Mouse (Mus musculus) stomach, embryonic 15.5 days (tissue): ENCODE data around the gene Gzmb. TPM values are rescaled to one million over a fixed set of nuclear protein-coding genes. Genes with fewer than 3 reads are reported as not detected.
"Not testable (repeated sequence)": the region's sequence is repeated elsewhere in the genome, so short reads cannot be mapped to it uniquely, and the experiment has no call there.

Source experiments
- ATAC-seq: fragments of 200-750 bp; cut with Nextera tagmentation; 2 replicates; pipeline ENCODE4 v1.8.0; 2017; ENCODE audit warnings: low read depth, moderate number of reproducible peaks, moderate TSS enrichment; ENCODE audit not compliant: insufficient read depth, low FRiP score
- H3K27ac ChIP-seq: fragments of 300-500 bp; sonication (generic); 2 replicates; pipeline ENCODE4 v1.5.1; 2015; ENCODE audit warnings: mild to moderate bottlenecking, inconsistent platforms
- H3K27me3 ChIP-seq: fragments of 300-500 bp; sonication (generic); replicated peaks from 2 replicates; pipeline ENCODE4 v1.6.1; 2015; ENCODE audit warnings: inconsistent platforms
- H3K36me3 ChIP-seq: fragments of 300-500 bp; sonication (generic); 2 replicates; pipeline ENCODE4 v1.6.1; 2015; ENCODE audit warnings: inconsistent platforms
- H3K4me1 ChIP-seq: fragments of 300-500 bp; sonication (generic); 2 replicates; pipeline ENCODE4 v1.6.1; 2015; ENCODE audit warnings: inconsistent platforms
- H3K4me2 ChIP-seq: fragments of 300-500 bp; sonication (generic); 2 replicates; pipeline ENCODE4 v1.6.1; 2015; ENCODE audit warnings: mild to moderate bottlenecking, inconsistent platforms
- H3K4me3 ChIP-seq: fragments of 300-500 bp; sonication (generic); replicated peaks from 2 replicates; pipeline ENCODE4 v1.5.1; 2015; ENCODE audit warnings: inconsistent platforms
- H3K9ac ChIP-seq: fragments of 300-500 bp; sonication (generic); 2 replicates; pipeline ENCODE4 v1.6.1; 2015; ENCODE audit warnings: inconsistent platforms
- H3K9me3 ChIP-seq: fragments of 300-500 bp; sonication (generic); 2 replicates; pipeline ENCODE4 v1.6.1; 2016; ENCODE audit warnings: inconsistent platforms
- WGBS: fragments of 180-500 bp; shearing (Covaris S2); methylation state at CpG from one replicate; pipeline ENCODE4 v1.1.7; 2015; 5-methylcytosine and 5-hydroxymethylcytosine counted together
- polyA plus RNA-seq: library from polyadenylated mRNA; unstranded; fragments of >200 nt; fragmentation: Nextera tagmentation; extraction: Ambion mirVana; gene quantifications from 2 replicates; pipeline ENCODE4 v1.2.1, GENCODE M21; 2015

Gzmb gene
- polyA plus RNA-seq, 1 experiment from 2014 or later, result 1.0 TPM

GRCm38 (mm10) chr14:56283816-56284215, 21.8 kb upstream of the Gzmb start:
- no peak overlapping the region for H3K4me2 ChIP-seq
- ATAC-seq, result no peak
- no peak overlapping the region for H3K9ac ChIP-seq
- H3K4me1 ChIP-seq, result no peaks in the 10 kb centered on the region
- no peaks in the 10 kb centered on the region for H3K36me3 ChIP-seq
- H3K27me3 ChIP-seq, result no peaks in the 10 kb centered on the region
- no peak overlapping the region for H3K27ac ChIP-seq
- H3K4me3 ChIP-seq, result no peak overlapping the region
- H3K9me3 ChIP-seq, result no peaks in the 10 kb centered on the region
- 84% methylated on average over 1 of the region's 1 CpGs for WGBS

- H3K36me3 ChIP-seq, result no peaks in the 10 kb centered on the region
- WGBS, result 48% methylated on average over 5 of the region's 5 CpGs
Observed at GRCm38 (mm10) chr14:56281090-56281489, 19.0 kb upstream of the Gzmb start.

GRCm38 (mm10) chr14:56278691-56279090, 16.6 kb upstream of the Gzmb start:
- not testable (repeated sequence) for H3K9me3 ChIP-seq, H3K4me2 ChIP-seq, H3K27me3 ChIP-seq, H3K4me1 ChIP-seq, ATAC-seq, H3K36me3 ChIP-seq, H3K9ac ChIP-seq, H3K4me3 ChIP-seq, H3K27ac ChIP-seq
- WGBS, result 34% methylated on average over 7 of the region's 7 CpGs

More at GRCm38 (mm10) chr14:56281090-56281489, 19.0 kb upstream of the Gzmb start:
- Histone ChIP-seq H3K9me3 (no peaks in the 10 kb centered on the region), H3K4me3 (no peak overlapping the region), H3K4me2 (no peak overlapping the region), H3K27ac (no peak overlapping the region), H3K9ac (no peak overlapping the region), H3K27me3 (no peaks in the 10 kb centered on the region), H3K4me1 (no peaks in the 10 kb centered on the region)
- ATAC-seq, result no peak

GRCm38 (mm10) chr14:56276096-56276495, 14.0 kb upstream of the Gzmb start:
- not testable (repeated sequence) for H3K9ac ChIP-seq, H3K36me3 ChIP-seq, H3K9me3 ChIP-seq, H3K27ac ChIP-seq, ATAC-seq, H3K4me2 ChIP-seq, H3K4me1 ChIP-seq, H3K4me3 ChIP-seq, H3K27me3 ChIP-seq
- WGBS, result 67% methylated on average over 7 of the region's 7 CpGs

- ATAC-seq, result no peak
- no peak overlapping the region for H3K9ac ChIP-seq
- no peaks in the 10 kb centered on the region for H3K9me3 ChIP-seq
- no peak overlapping the region for H3K4me3 ChIP-seq
- H3K27me3 ChIP-seq, result no peaks in the 10 kb centered on the region
- H3K4me1 ChIP-seq, result no peaks in the 10 kb centered on the region
- no peaks in the 10 kb centered on the region for H3K36me3 ChIP-seq
- H3K4me2 ChIP-seq, result no peak overlapping the region
- H3K27ac ChIP-seq, result no peak overlapping the region
- 79% methylated on average over 1 of the region's 1 CpGs for WGBS
Observed at GRCm38 (mm10) chr14:56266109-56266508, 4.0 kb upstream of the Gzmb start.

- ATAC-seq, result no peak
- H3K4me1 ChIP-seq, result no peaks in the 10 kb centered on the region
Observed at GRCm38 (mm10) chr14:56240409-56240808, 21.7 kb downstream of the Gzmb start.

GRCm38 (mm10) chr14:56234556-56234955, 27.5 kb downstream of the Gzmb start, which contains the start of gene Gzmc:
Gene Gzmc, minus strand, starts transcription at chr14:56234656.
- Histone ChIP-seq H3K9me3 (no peaks in the 10 kb centered on the region), H3K4me3 (no peak within 1 kb of the TSS), H3K9ac (no peak within 1 kb of the TSS), H3K4me1 (no peaks in the 10 kb centered on the region), H3K4me2 (no peak within 1 kb of the TSS), H3K27me3 (no peaks in the 10 kb centered on the region), H3K36me3 (no peaks in the 10 kb centered on the region), H3K27ac (no peak within 1 kb of the TSS)
- no peak for ATAC-seq
- WGBS, result 68% methylated on average over 2 of the region's 2 CpGs

More at GRCm38 (mm10) chr14:56240409-56240808, 21.7 kb downstream of the Gzmb start:
- Histone ChIP-seq H3K4me2 (no peak overlapping the region), H3K9me3 (no peaks in the 10 kb centered on the region), H3K27ac (no peak overlapping the region), H3K36me3 (no peaks in the 10 kb centered on the region), H3K27me3 (no peaks in the 10 kb centered on the region), H3K4me3 (no peak overlapping the region), H3K9ac (no peak overlapping the region)

- Histone ChIP-seq H3K4me2 (no peak within 1 kb of the TSS), H3K27ac (no peak within 1 kb of the TSS), H3K9me3 (no peaks in the 10 kb centered on the region), H3K4me3 (no peak within 1 kb of the TSS), H3K4me1 (no peaks in the 10 kb centered on the region), H3K9ac (no peak within 1 kb of the TSS), H3K27me3 (no peaks in the 10 kb centered on the region), H3K36me3 (no peaks in the 10 kb centered on the region)
- WGBS, result 88% methylated on average over 4 of the region's 4 CpGs
- no peak for ATAC-seq
Observed at GRCm38 (mm10) chr14:56211317-56211716, 50.7 kb downstream of the Gzmb start, which contains the start of gene Gzmf. Gene Gzmf, minus strand, starts transcription at chr14:56211417.

Other genes with a start within 250 kb of the Gzmb start
- gene Mcpt1, start 244.3 kb downstream of the Gzmb start, polyA plus RNA-seq, result 0.48 and 0.57 TPM in 2 replicates
- not detected in 2 replicates for gene Mcpt9, start 231.8 kb downstream of the Gzmb start, polyA plus RNA-seq
- gene Mcpt2, start 220.2 kb downstream of the Gzmb start, polyA plus RNA-seq, result 0.37 and 0.49 TPM in 2 replicates
- 1.4 TPM in 2 replicates for gene Mcpt4, start 199.9 kb downstream of the Gzmb start, polyA plus RNA-seq
- gene Mcpt8, start 177.0 kb downstream of the Gzmb start, polyA plus RNA-seq, result 4.2 and 4.4 TPM in 2 replicates
- gene Ctsg, start 159.7 kb downstream of the Gzmb start, polyA plus RNA-seq, result 1.0 and 3.2 TPM in 2 replicates
- not detected in 2 replicates for gene Gzme, start 141.6 kb downstream of the Gzmb start, polyA plus RNA-seq
- not detected in 2 replicates for gene Gzmd, start 129.7 kb downstream of the Gzmb start, polyA plus RNA-seq
- gene Gzmg, start 102.7 kb downstream of the Gzmb start, polyA plus RNA-seq, result not detected in 2 replicates
- not detected in 2 replicates for gene Gzmn, start 87.7 kb downstream of the Gzmb start, polyA plus RNA-seq
- not detected in 2 replicates for gene Gzmf, start 50.8 kb downstream of the Gzmb start, polyA plus RNA-seq
- gene Gzmc, start 27.6 kb downstream of the Gzmb start, polyA plus RNA-seq, result not detected in 2 replicates
- 0.03 and 0.12 TPM in 2 replicates for gene Atp12a, start 102.8 kb upstream of the Gzmb start, polyA plus RNA-seq
- gene Rnf17, start 140.3 kb upstream of the Gzmb start, polyA plus RNA-seq, result 1.2 and 1.5 TPM in 2 replicates